Mouse (Mus musculus): ENCODE measurements around the gene Actl11.

Gene Actl11

GRCm38 (mm10) chr9:107961351-107961762 is 33.1 kb downstream of the Actl11 start:
- no peak for DNase-seq (ENCODE audit: low spot score in 2 of 2)

- no peak for DNase-seq (ENCODE audit: low spot score in 2 of 2)
These were observed 33.6 kb downstream of the Actl11 start for GRCm38 (mm10) chr9:107961881-107962280.

- DNase-seq (ENCODE audit: low spot score in 2 of 2): no peak
These were observed 34.6 kb downstream of the Actl11 start for GRCm38 (mm10) chr9:107962916-107963315.

- DNase-seq (ENCODE audit: low spot score in 2 of 2): peak; percentile 60 to 76
These were observed 35.4 kb downstream of the Actl11 start for GRCm38 (mm10) chr9:107963700-107964099.

DNA sequence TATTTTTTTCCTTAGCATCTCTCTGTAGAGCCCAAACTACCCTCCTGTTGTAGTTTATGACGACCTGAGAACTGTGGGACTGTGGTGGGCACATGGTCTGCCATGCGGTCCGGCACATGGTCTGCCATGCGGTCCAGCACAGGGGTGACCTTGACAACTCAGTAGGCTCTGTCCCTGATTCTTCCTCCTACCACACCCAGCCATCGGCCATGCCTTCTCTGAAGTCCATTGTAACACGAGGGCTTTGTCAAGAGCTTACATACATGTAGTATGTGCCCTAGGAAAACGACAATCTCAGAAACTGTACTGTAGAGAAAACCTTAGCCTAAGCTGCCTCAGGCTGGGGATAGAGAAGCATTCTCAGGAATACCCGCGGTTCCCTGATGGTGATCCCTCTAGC is 36.4 kb downstream of the Actl11 start:
- no peak for DNase-seq (ENCODE audit: low spot score in 2 of 2)

DNA sequence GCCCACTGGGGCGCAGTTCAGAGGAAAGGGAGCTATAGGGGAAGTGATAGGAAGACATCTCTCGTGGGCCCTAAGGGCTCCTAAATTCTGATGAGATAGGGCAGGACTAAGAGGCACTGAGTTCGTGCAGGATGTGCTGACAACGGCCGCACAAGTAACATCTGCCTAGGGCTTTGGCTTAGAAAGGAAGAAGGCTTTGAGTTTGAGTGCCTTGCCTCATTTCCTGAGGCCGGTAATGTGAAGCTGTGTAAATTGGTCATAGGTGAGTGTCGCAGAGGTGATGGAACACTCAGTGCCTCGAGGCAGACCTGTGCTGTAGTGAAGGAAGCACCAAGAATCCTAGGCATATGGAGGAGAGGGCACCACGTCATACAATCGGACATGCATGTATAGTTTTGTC is 38.4 kb downstream of the Actl11 start:
- DNase-seq (ENCODE audit: low spot score in 2 of 2): no peak

- no peak for DNase-seq (ENCODE audit: low spot score in 2 of 2)
These were observed 39.2 kb downstream of the Actl11 start for GRCm38 (mm10) chr9:107967437-107967836.

DNA sequence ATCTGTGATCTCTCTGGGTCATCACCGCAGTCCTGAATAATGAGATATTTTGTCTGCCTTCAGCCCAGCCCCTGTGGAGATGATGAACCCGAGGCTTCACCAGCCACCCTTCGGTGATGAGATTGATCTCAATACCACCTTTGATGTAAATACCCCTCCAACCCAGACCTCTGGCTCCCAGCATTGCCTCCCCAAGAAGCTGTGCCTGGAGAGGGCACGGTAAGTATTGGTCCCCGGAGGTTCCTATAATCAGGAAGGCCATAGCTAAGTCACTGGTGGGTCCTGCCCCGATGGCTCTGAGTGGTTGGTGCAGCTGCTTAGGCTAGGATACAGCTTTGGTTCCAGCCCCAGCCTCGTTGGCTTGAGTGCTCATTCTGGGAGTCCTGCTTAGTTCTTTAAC is 40.3 kb downstream of the Actl11 start:
- no peak for DNase-seq (ENCODE audit: low spot score in 2 of 2)

DNA sequence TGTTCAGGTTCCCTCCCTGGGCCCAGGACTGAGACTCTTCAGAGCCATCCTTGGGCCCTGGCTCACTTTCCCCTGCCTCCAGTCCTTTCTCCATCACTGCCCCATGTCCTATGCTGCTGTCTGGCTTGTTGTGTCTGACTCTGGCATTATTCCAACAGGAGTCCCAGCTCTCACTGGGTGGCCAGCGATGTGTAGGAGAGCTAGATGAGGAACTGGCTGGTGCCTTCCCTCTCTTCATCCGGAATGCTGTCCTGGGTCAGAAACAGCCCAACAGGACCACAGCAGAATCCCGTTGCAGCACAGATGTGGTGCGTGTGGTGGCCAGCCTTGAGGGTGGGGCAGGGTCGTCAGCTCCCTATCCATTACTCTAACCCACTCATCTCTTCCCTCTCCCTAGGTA is 42.0 kb downstream of the Actl11 start:
- no peak for DNase-seq (ENCODE audit: low spot score in 2 of 2)

- DNase-seq (ENCODE audit: low spot score in 2 of 2): peak in 1 of 2 experiments; percentile 34
These were observed 43.6 kb downstream of the Actl11 start for GRCm38 (mm10) chr9:107971690-107972541.

- DNase-seq (ENCODE audit: low spot score in 2 of 2): no peak
These were observed 46.4 kb downstream of the Actl11 start for GRCm38 (mm10) chr9:107974491-107975171.

- DNase-seq (ENCODE audit: low spot score in 2 of 2): peak in 1 of 2 experiments; percentile 35
These were observed 47.4 kb downstream of the Actl11 start, which contains the start of gene Uba7 for GRCm38 (mm10) chr9:107975399-107976386. TSS of gene Uba7 (plus strand) at chr9:107975505.

DNA sequence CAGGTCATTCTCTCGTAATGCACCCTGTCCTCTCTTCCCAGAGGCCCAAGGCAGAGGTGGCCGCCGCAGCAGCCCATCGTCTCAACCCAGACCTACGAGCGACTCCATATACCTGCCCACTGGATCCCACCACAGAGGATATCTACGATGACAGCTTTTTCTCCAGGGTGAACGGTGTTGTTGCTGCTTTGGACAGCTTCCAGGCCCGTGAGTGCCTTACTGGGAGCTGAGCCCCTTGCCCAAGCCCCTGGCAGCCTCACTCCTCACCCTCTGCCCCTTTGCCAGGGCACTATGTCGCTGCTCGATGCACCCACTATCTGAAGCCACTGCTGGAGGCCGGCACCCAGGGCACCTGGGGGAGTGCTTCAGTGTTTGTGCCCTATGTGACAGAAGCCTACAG is 50.5 kb downstream of the Actl11 start:
- DNase-seq (ENCODE audit: low spot score in 2 of 2): no peak

Data from spleen, postnatal 14 days (tissue).